Mouse (Mus musculus) liver, embryonic 14 days (tissue): ENCODE results near the gene Oxct2b. TPM values are rescaled to one million over a fixed set of nuclear protein-coding genes. Genes with fewer than 3 reads are reported as not detected.

ENCODE experiments used
- polyA plus RNA-seq: library from polyadenylated mRNA; depleted of rRNA; stranded (reverse); fragments of >200 nt; gene quantifications from 2 replicates; pipeline ENCODE4 v1.2.3, GENCODE M21; 2012; rRNA removed

Oxct2b gene
- polyA plus RNA-seq: not detected in 2 replicates

DNA sequence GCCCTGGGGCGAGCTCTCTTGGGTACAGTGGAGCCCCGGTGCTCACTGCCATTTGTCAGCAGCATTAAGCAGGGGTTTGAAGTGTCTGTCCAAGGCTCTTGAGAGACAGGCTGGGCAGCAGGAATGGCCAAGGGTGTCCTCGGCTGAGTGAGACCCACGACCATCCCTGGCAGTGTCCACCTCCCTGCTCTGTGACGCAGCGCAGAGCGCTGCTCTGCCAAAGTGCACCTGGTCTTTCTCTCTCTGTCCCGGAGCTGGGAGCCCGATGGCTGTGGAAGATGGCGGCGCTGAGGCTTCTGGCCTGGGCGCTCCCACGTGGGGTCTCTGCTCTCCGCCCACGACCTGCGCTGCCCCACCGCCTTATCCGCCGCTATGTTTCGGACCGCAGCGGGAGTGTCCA is at the start of gene Oxct2b:
TSS of gene Oxct2b (plus strand) at position 256 of the 400 bp plus-strand sequence.

DNA sequence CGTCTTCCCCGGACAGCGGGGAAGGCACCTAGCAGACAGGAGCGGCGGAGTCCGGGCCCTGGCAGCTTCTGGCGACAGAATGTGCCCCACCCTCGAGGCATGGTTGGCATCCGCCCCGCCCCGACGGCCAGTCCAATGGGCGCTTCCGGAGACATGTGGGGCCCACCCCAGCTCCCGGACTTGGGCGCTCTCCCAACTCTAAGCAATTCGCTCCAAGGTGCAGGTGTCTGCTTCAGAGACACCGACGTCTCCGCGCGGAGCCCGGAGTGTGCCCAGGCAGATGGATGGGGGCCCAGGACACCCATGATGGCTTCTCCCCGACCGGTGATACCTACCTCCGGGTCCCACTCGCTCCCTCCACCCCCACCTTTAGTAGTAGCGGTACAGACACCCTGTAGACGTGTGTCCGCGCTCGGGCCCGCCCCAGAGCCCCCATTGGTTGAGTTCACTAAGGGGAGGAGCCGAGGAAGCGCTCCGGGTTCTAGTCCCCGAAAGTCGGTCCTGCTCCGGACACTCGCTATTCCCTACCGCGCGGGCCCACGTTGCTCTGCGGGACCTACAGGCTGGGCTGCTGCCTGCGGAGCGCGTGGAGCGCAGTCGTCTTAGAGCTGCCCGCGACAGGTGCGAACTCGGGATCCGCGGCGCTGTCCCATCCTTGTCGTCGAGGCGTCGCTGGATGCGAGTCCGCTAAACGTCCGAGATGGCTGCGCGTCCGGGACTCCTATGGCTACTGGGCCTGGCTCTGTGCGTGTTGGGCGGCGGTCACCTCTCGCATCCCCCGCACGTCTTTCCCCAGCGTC is 11.2 kb upstream of the Oxct2b start, which contains the start of gene Bmp8b:
TSS of gene Bmp8b (plus strand) at position 515 of the 800 bp plus-strand sequence.

DNA sequence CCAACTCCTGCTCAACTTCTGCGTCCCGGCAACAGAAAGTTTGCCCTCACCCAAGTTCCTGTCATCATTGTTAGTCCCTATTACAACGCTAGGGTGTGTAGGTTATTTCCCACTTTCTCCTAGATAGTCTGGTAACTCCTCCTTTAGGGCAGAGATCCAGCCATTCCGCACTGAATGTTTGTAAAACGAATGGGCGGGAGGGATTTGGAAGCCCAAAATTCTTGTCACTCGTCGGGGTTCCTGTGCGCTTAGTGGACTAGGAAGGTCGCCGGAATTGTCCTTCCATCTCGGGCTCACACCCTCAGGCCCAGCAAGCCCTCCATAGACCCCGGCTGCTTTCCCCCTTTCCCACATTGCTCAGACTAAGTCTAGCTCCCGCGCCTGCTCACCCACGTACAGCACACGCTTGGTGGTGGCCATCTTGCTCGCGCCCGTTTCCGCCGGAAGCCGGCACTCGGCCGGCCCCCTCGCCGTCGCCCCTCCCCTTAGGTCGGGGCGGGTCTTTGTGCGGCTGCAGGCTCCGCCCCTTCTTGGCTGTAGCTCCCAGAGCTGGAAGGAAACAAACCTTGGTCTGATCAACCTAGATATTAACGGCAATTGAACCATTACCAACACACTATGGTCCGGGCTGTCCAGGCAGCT is 23.6 kb downstream of the Oxct2b start, which contains the start of gene Ppie:
TSS of gene Ppie (minus strand) at position 439 of the 642 bp plus-strand sequence.

Other genes starting within 250 kb of the Oxct2b start
- 26.3 and 32.9 TPM in 2 replicates for gene Cap1, start 230.2 kb upstream of the Oxct2b start, polyA plus RNA-seq
- 0.03 and 0.07 TPM in 2 replicates for gene Mfsd2a, start 155.1 kb upstream of the Oxct2b start, polyA plus RNA-seq
- gene Mycl, start 120.6 kb upstream of the Oxct2b start, polyA plus RNA-seq: 0.37 and 0.46 TPM in 2 replicates
- gene Trit1, start 99.7 kb upstream of the Oxct2b start, polyA plus RNA-seq: 3.8 and 4.0 TPM in 2 replicates
- gene Bmp8b, start 11.1 kb upstream of the Oxct2b start, polyA plus RNA-seq: 0.19 and 0.21 TPM in 2 replicates
- gene Ppie, start 23.7 kb downstream of the Oxct2b start, polyA plus RNA-seq: 23.3 and 24.1 TPM in 2 replicates
- 0.01 TPM in 1 of 2 replicates, not detected in the other for gene Hpcal4, start 67.0 kb downstream of the Oxct2b start, polyA plus RNA-seq
- not detected in 2 replicates for gene Nt5c1a, start 85.2 kb downstream of the Oxct2b start, polyA plus RNA-seq
- 0.41 and 0.43 TPM in 2 replicates for gene Heyl, start 117.3 kb downstream of the Oxct2b start, polyA plus RNA-seq
- 186 and 220 TPM in 2 replicates for gene Pabpc4, start 146.1 kb downstream of the Oxct2b start, polyA plus RNA-seq
- 0.02 and 0.10 TPM in 2 replicates for gene Oxct2a, start 207.4 kb downstream of the Oxct2b start, polyA plus RNA-seq
- 0.10 and 0.16 TPM in 2 replicates for gene Bmp8a, start 227.0 kb downstream of the Oxct2b start, polyA plus RNA-seq